Mouse (Mus musculus) embryonic facial prominence, embryonic 10.5 days (tissue): ENCODE data around the gene Kcp. TPM values are rescaled to one million over a fixed set of nuclear protein-coding genes. Genes with fewer than 3 reads are reported as not detected.

Experiments
- DNase-seq: peaks from one replicate; pipeline ENCODE4 v3.0.0-alpha.2; 2017; ENCODE audit warnings: low spot score
- H3K27ac ChIP-seq: fragments of 300-500 bp; sonication (generic); replicated peaks from 2 replicates; pipeline ENCODE4 v1.5.1; 2016; ENCODE audit warnings: mild to moderate bottlenecking
- H3K27me3 ChIP-seq: fragments of 300-500 bp; sonication (generic); replicated peaks from 2 replicates; pipeline ENCODE4 v1.6.1; 2016; ENCODE audit warnings: low read depth, mild to moderate bottlenecking; ENCODE audit not compliant: poor library complexity, severe bottlenecking
- H3K36me3 ChIP-seq: fragments of 300-500 bp; sonication (generic); replicated peaks from 2 replicates; pipeline ENCODE4 v1.6.1; 2016; ENCODE audit warnings: mild to moderate bottlenecking, moderate library complexity
- H3K4me1 ChIP-seq: fragments of 300-500 bp; sonication (generic); 2 replicates; pipeline ENCODE4 v1.6.1; 2016
- H3K4me3 ChIP-seq: fragments of 300-500 bp; sonication (generic); 2 replicates; pipeline ENCODE4 v1.5.1; 2016; ENCODE audit warnings: mild to moderate bottlenecking, moderate library complexity
- H3K9me3 ChIP-seq: fragments of 300-500 bp; sonication (generic); 2 replicates; pipeline ENCODE4 v1.6.1; 2016; ENCODE audit warnings: mild to moderate bottlenecking
- WGBS: fragments of 180-500 bp; shearing (Covaris S2); methylation state at CpG from one replicate; pipeline ENCODE4 v1.1.7; 2016; 5-methylcytosine and 5-hydroxymethylcytosine counted together
- polyA plus RNA-seq: library from polyadenylated mRNA; unstranded; fragments of >200 nt; fragmentation: Nextera tagmentation; extraction: Ambion mirVana; gene quantifications from 2 replicates; pipeline ENCODE4 v1.2.1, GENCODE M21; 2016

Kcp gene
- polyA plus RNA-seq, 1 experiment from 2014 or later = 21.2 TPM

- peak; percentile 88 for DNase-seq
- WGBS = 2% methylated on average over 33 of the region's 33 CpGs
- H3K4me1 ChIP-seq = peaks cover 15% of the 10 kb centered on the region
- no peaks in the 10 kb centered on the region for H3K9me3 ChIP-seq
- H3K36me3 ChIP-seq = peaks cover 27% of the 10 kb centered on the region
- H3K27ac ChIP-seq = peak overlapping the region; percentile 45; the same call in 1 of the 2 replicates
- H3K4me3 ChIP-seq = peak overlapping the region; percentile 62
- peaks cover 25% of the 10 kb centered on the region for H3K27me3 ChIP-seq
These were observed 33.6 kb downstream of the Kcp start for GRCm38 (mm10) chr6:29473941-29474691.

GRCm38 (mm10) chr6:29471137-29471536 lies 36.6 kb downstream of the Kcp start, which contains the start of gene Atp6v1fnb:
Gene Atp6v1fnb (plus strand): TSS chr6:29471437.
- Histone ChIP-seq H3K9me3 (no peaks in the 10 kb centered on the region), H3K27ac (no peak within 1 kb of the TSS), H3K27me3 (peaks cover 13% of the 10 kb centered on the region), H3K36me3 (peaks cover 27% of the 10 kb centered on the region), H3K4me3 (no peak within 1 kb of the TSS), H3K4me1 (peaks cover 26% of the 10 kb centered on the region)
- DNase-seq = no peak
- 96% methylated on average over 4 of the region's 4 CpGs for WGBS

GRCm38 (mm10) chr6:29468851-29469250 lies 38.9 kb downstream of the Kcp start:
- Histone ChIP-seq H3K4me3 (peak overlapping the region; percentile 81), H3K27me3 (no peaks in the 10 kb centered on the region; the same call in 1 of the 2 replicates), H3K4me1 (peaks cover 16% of the 10 kb centered on the region), H3K27ac (no peak overlapping the region), H3K9me3 (no peaks in the 10 kb centered on the region), H3K36me3 (peaks cover 27% of the 10 kb centered on the region)
- no peak for DNase-seq
- WGBS = 90% methylated on average over 3 of the region's 3 CpGs

GRCm38 (mm10) chr6:29467583-29468354 lies 40.0 kb downstream of the Kcp start, which contains the start of gene Atp6v1f:
Gene Atp6v1f (plus strand): TSS chr6:29467718.
- H3K4me3 ChIP-seq = peak within 1 kb of the TSS; percentile 81
- no peaks in the 10 kb centered on the region; the same call in 1 of the 2 replicates for H3K27me3 ChIP-seq
- peaks cover 27% of the 10 kb centered on the region for H3K36me3 ChIP-seq
- H3K27ac ChIP-seq = peak within 1 kb of the TSS; percentile 82
- DNase-seq = peak; percentile 96
- H3K4me1 ChIP-seq = peaks cover 11% of the 10 kb centered on the region
- H3K9me3 ChIP-seq = no peaks in the 10 kb centered on the region
- WGBS = under 1% methylated on average over 39 of the region's 39 CpGs

GRCm38 (mm10) chr6:29463388-29463787 lies 44.4 kb downstream of the Kcp start:
- WGBS = 79% methylated on average over 3 of the region's 3 CpGs
- peaks cover 5% of the 10 kb centered on the region for H3K4me1 ChIP-seq
- H3K27me3 ChIP-seq = no peaks in the 10 kb centered on the region
- H3K4me3 ChIP-seq = no peak overlapping the region
- peaks cover 18% of the 10 kb centered on the region; the same call in 1 of the 2 replicates for H3K36me3 ChIP-seq
- H3K9me3 ChIP-seq = no peaks in the 10 kb centered on the region
- no peak for DNase-seq
- H3K27ac ChIP-seq = no peak overlapping the region

GRCm38 (mm10) chr6:29461502-29461901 lies 46.2 kb downstream of the Kcp start:
- H3K27ac ChIP-seq = no peak overlapping the region
- WGBS = 67% methylated on average over 7 of the region's 7 CpGs
- no peak overlapping the region for H3K4me3 ChIP-seq
- no peak for DNase-seq
- H3K27me3 ChIP-seq = no peaks in the 10 kb centered on the region
- H3K4me1 ChIP-seq = no peaks in the 10 kb centered on the region
- H3K36me3 ChIP-seq = peaks cover 32% of the 10 kb centered on the region; the same call in 1 of the 2 replicates
- no peaks in the 10 kb centered on the region for H3K9me3 ChIP-seq

- WGBS = 96% methylated on average over 6 of the region's 6 CpGs
- no peaks in the 10 kb centered on the region for H3K4me1 ChIP-seq
- no peaks in the 10 kb centered on the region for H3K9me3 ChIP-seq
- DNase-seq = no peak
- H3K27me3 ChIP-seq = no peaks in the 10 kb centered on the region
- H3K36me3 ChIP-seq = peaks cover 67% of the 10 kb centered on the region
- H3K27ac ChIP-seq = no peak overlapping the region
- H3K4me3 ChIP-seq = no peak overlapping the region
These were observed 57.1 kb downstream of the Kcp start for GRCm38 (mm10) chr6:29450667-29451066.

GRCm38 (mm10) chr6:29449858-29450257 lies 57.9 kb downstream of the Kcp start:
- Histone ChIP-seq H3K27ac (no peak overlapping the region), H3K4me3 (no peak overlapping the region), H3K9me3 (no peaks in the 10 kb centered on the region), H3K4me1 (no peaks in the 10 kb centered on the region), H3K27me3 (no peaks in the 10 kb centered on the region), H3K36me3 (peaks cover 65% of the 10 kb centered on the region)
- DNase-seq = no peak
- 39% methylated on average over 4 of the region's 4 CpGs for WGBS

- Histone ChIP-seq H3K4me1 (no peaks in the 10 kb centered on the region), H3K4me3 (no peak overlapping the region), H3K9me3 (no peaks in the 10 kb centered on the region), H3K36me3 (peaks cover 58% of the 10 kb centered on the region), H3K27me3 (no peaks in the 10 kb centered on the region), H3K27ac (no peak overlapping the region)
- 94% methylated on average over 7 of the region's 7 CpGs for WGBS
- DNase-seq = no peak
These were observed 62.4 kb downstream of the Kcp start for GRCm38 (mm10) chr6:29445354-29445753.

GRCm38 (mm10) chr6:29444773-29445172 lies 63.0 kb downstream of the Kcp start:
- Histone ChIP-seq H3K27ac (no peak overlapping the region), H3K4me3 (no peak overlapping the region), H3K36me3 (peaks cover 60% of the 10 kb centered on the region), H3K27me3 (no peaks in the 10 kb centered on the region), H3K4me1 (no peaks in the 10 kb centered on the region), H3K9me3 (no peaks in the 10 kb centered on the region)
- WGBS = 74% methylated on average over 11 of the region's 11 CpGs
- peak; percentile 47 for DNase-seq

GRCm38 (mm10) chr6:29439789-29440188 lies 68.0 kb downstream of the Kcp start:
- no peak for DNase-seq
- H3K9me3 ChIP-seq = no peaks in the 10 kb centered on the region
- 89% methylated on average over 6 of the region's 6 CpGs for WGBS
- peaks cover 23% of the 10 kb centered on the region; the same call in 1 of the 2 replicates for H3K36me3 ChIP-seq
- H3K27ac ChIP-seq = no peak overlapping the region
- no peak overlapping the region for H3K4me3 ChIP-seq
- peaks cover 29% of the 10 kb centered on the region for H3K4me1 ChIP-seq
- H3K27me3 ChIP-seq = peaks cover 18% of the 10 kb centered on the region

- DNase-seq = no peak
- Histone ChIP-seq H3K4me3 (no peak overlapping the region), H3K36me3 (peaks cover 20% of the 10 kb centered on the region; the same call in 1 of the 2 replicates), H3K9me3 (no peaks in the 10 kb centered on the region), H3K4me1 (peaks cover 34% of the 10 kb centered on the region), H3K27me3 (peaks cover 23% of the 10 kb centered on the region), H3K27ac (no peak overlapping the region)
- WGBS = 73% methylated on average over 4 of the region's 4 CpGs
These were observed 68.5 kb downstream of the Kcp start for GRCm38 (mm10) chr6:29439251-29439650.
